Comparison of ENCODE assay signal across 12 mouse cellular contexts in the genomic region with DNA sequence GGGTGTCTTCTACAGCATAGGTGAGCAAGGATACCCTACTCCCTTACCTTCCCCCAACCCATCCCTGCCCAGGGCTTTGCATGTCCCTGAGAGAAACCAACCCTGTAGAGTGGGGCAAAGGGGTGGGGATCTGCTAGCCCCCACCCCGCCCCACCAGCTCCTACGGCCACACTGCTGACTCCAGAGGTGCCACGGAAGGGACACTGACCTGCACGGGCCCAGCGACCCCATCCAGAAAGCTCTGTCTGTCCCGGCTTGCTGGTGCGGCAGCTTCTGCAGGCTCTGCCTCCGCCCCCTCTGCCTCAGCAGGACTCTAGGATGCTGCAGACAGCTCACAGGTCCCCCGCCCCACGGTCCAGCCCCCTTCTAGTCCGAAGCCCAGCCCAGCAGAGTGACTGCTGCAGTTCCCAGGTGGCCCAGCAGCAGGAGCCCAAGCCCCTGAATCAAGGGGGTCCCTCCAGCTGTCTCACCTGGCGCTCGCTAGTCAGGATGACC. TPM values are rescaled to one million over a fixed set of nuclear protein-coding genes. Genes with fewer than 3 reads are reported as not detected.
DNase-seq lines count a peak whose midpoint lies in the region; ATAC-seq and TF ChIP-seq lines count a peak whose summit lies in the region.
"Had no signal": no experiment of that assay in that cellular context is flagged by ENCODE, and none has a peak within 500 bp of the region (broad histone marks: within the 10 kb centered on the region; RNA-seq: fewer than 3 reads in every experiment).

No protein-coding gene starts in this region.

- H3K9me3 ChIP-seq in heart, embryonic 12.5 days (replicated peaks), result no peaks in the 10 kb centered on the region
- H3K9me3 ChIP-seq in ES-E14 (ENCODE audit: control insufficient read depth, insufficient read depth, low read depth, low read length), result no peaks in the 10 kb centered on the region
- H3K9me3 ChIP-seq in forebrain, embryonic 16.5 days (ENCODE audit: control insufficient read depth, low read length), result no peaks in the 10 kb centered on the region
- H3K9me3 ChIP-seq in midbrain, embryonic 11.5 days (ENCODE audit: control insufficient read depth, low read length), result no peaks in the 10 kb centered on the region

- H3K9ac ChIP-seq in heart, embryonic 12.5 days, result no peak overlapping the region
- H3K9ac ChIP-seq in ES-E14 (ENCODE audit: insufficient read depth, low read depth, low read length, poor library complexity, severe bottlenecking), result no peak overlapping the region
- no peak overlapping the region; the same call in 1 of the 2 replicates for H3K9ac ChIP-seq in forebrain, embryonic 16.5 days (replicated peaks; ENCODE audit: low read depth, low read length)
- H3K9ac ChIP-seq in midbrain, embryonic 11.5 days (ENCODE audit: low read length), result peak overlapping the region; percentile 33

- no peak overlapping the region for H3K27ac ChIP-seq in heart, embryonic 12.5 days (ENCODE audit: poor library complexity, severe bottlenecking)
- no peak overlapping the region for H3K27ac ChIP-seq in ES-E14 (ENCODE audit: insufficient read depth, low read depth, low read length, poor library complexity, severe bottlenecking)
- no peak overlapping the region for H3K27ac ChIP-seq in forebrain, embryonic 16.5 days (ENCODE audit: low read length)
- no peak overlapping the region for H3K27ac ChIP-seq in midbrain, embryonic 11.5 days (ENCODE audit: low read depth, low read length)

- in situ Hi-C loops in ES-E14 (cut with MboI; ENCODE audit: low sequenced_read_pairs in 2 of 2, unreplicated experiment in 2 of 2), result no loop called here

- 0 out of 2 replicates have a peak, but pooled peaks cover 6% of the 10 kb centered on the region for H3K4me1 ChIP-seq in heart, embryonic 12.5 days (replicated peaks)
- peaks cover 0 to 10% of the 10 kb centered on the region in 2 experiments; a peak in 1 of 4 replicates for H3K4me1 ChIP-seq in ES-E14 (ENCODE audit: control insufficient read depth in 2 of 2, insufficient read depth in 2 of 2, low read length in 2 of 2, poor library complexity in 1 of 2)
- peaks cover 3% of the 10 kb centered on the region; the same call in 1 of the 2 replicates for H3K4me1 ChIP-seq in forebrain, embryonic 16.5 days (replicated peaks; ENCODE audit: control insufficient read depth, insufficient read depth, low read length)
- peaks cover 14% of the 10 kb centered on the region for H3K4me1 ChIP-seq in midbrain, embryonic 11.5 days (ENCODE audit: control insufficient read depth, insufficient read depth, low read length)

- peaks cover 33% of the 10 kb centered on the region for H3K27me3 ChIP-seq in heart, embryonic 12.5 days (replicated peaks)
- H3K27me3 ChIP-seq in forebrain, embryonic 16.5 days (replicated peaks; ENCODE audit: control insufficient read depth, insufficient read depth, low read length), result peaks cover 5% of the 10 kb centered on the region; the same call in 1 of the 2 replicates
- 0 out of 2 replicates have a peak, but pooled peaks cover 2% of the 10 kb centered on the region for H3K27me3 ChIP-seq in midbrain, embryonic 11.5 days (ENCODE audit: control insufficient read depth, insufficient read depth, low read length)

- 2% methylated on average over 13 of the region's 13 CpGs for whole genome bisulfite sequencing in heart, embryonic 12.5 days
- WGBS in forebrain, embryonic 16.5 days, result 2% methylated on average over 13 of the region's 13 CpGs
- WGBS in midbrain, embryonic 11.5 days, result 3% methylated on average over 13 of the region's 13 CpGs

- intact Hi-C loops in heart, postnatal 36 days (cut with DNase I), result loop anchor here (5.0 to 10.0 kb wide), 2 partner anchors 180 to 393 kb away; no protein-coding TSS in a partner anchor
- intact Hi-C loops in gastrocnemius, postnatal 14 days (cut with DNase I; ENCODE audit: low total_unique reads), result loop anchor here (5.0 to 10.0 kb wide), 2 partner anchors 73 to 190 kb away; no protein-coding TSS in a partner anchor

- H3K4me3 ChIP-seq in heart, embryonic 12.5 days, result no peak overlapping the region
- H3K4me3 ChIP-seq in ES-E14 (ENCODE audit: insufficient read depth in 1 of 2, low read depth in 1 of 2, low read length in 2 of 2, poor library complexity in 1 of 2, severe bottlenecking in 1 of 2), result peak overlapping the region in 1 of 2 experiments; percentile 39; a peak in 1 of 4 replicates
- 0 out of 2 replicates have a peak overlapping the region, but pooled peaks have one; percentile 5 for H3K4me3 ChIP-seq in forebrain, embryonic 16.5 days (replicated peaks; ENCODE audit: low read length)
- H3K4me3 ChIP-seq in midbrain, embryonic 11.5 days (ENCODE audit: low read depth, low read length), result peak overlapping the region; percentile 18; the same call in 1 of the 2 replicates

- H3K4me2 ChIP-seq in heart, embryonic 12.5 days, result peak overlapping the region; percentile 28; the same call in 1 of the 2 replicates
- H3K4me2 ChIP-seq in forebrain, embryonic 16.5 days (ENCODE audit: low read length), result peak overlapping the region; percentile 1; the same call in 1 of the 2 replicates
- peak overlapping the region; percentile 32 for H3K4me2 ChIP-seq in midbrain, embryonic 11.5 days

- DNase-seq in heart, postnatal 36 days, result no peak
- peak; percentile 71 for DNase-seq in ES-E14 (ENCODE audit: low read depth, low spot score)
- DNase-seq in midbrain, embryonic 11.5 days (ENCODE audit: low spot score, missing footprints), result peak; percentile 91
- no peak for DNase-seq in spleen, adult 18-20 months
- no peak for DNase-seq in gastrocnemius, postnatal 14 days
- no peak for DNase-seq in layer of hippocampus, postnatal 14 days (ENCODE audit: low spot score in 2 of 2)
- DNase-seq: cerebellum, adult 11 months; kidney, adult 9 months; right cerebral cortex, adult 18-20 months had no signal

- no peaks in the 10 kb centered on the region for H3K36me3 ChIP-seq in heart, embryonic 12.5 days
- H3K36me3 ChIP-seq in ES-E14 (ENCODE audit: control insufficient read depth, insufficient read depth, low read length, poor library complexity, severe bottlenecking), result no peaks in the 10 kb centered on the region
- no peaks in the 10 kb centered on the region for H3K36me3 ChIP-seq in forebrain, embryonic 16.5 days (ENCODE audit: control insufficient read depth, insufficient read depth)
- H3K36me3 ChIP-seq in midbrain, embryonic 11.5 days (ENCODE audit: control insufficient read depth, insufficient read depth, low read length), result no peaks in the 10 kb centered on the region

- peak; percentile 30; the same call in 1 of the 2 replicates for ATAC-seq in heart, embryonic 12.5 days (ENCODE audit: insufficient number of reproducible peaks, low FRiP score)
- no peak for ATAC-seq in forebrain, embryonic 16.5 days
- ATAC-seq in midbrain, embryonic 11.5 days (ENCODE audit: low FRiP score), result peak; percentile 72; the same call in 1 of the 2 replicates

TF ChIP-seq in ES-E14, 5 proteins besides CTCF, POLR2A, EP300 and RAD21:
- TF ChIP-seq HCFC1 (IDR thresholded peaks at IDR 0.05; ENCODE audit: borderline replicate concordance, insufficient read depth, low read length) (no peak), MAFK (IDR thresholded peaks at IDR 0.05; ENCODE audit: insufficient read depth, low read depth, low read length) (0 out of 2 replicates have a peak, but pooled peaks have one; percentile 11)

RNA-seq across cellular contexts. Expression of a gene that starts 2.4 kb away (rescaled TPM):
- polyA plus RNA-seq in heart, embryonic 12.5 days (2016; fragmentation: Nextera tagmentation; extraction: Ambion mirVana), result 0.20 and 0.44 TPM in 2 replicates
- under 1 TPM; 0.22 to 0.33 TPM for total RNA-seq in heart, postnatal 36 days (2021)
- total RNA-seq in ES-E14 (2012; rRNA removed), result 2.4 and 3.1 TPM in 2 replicates
- 0.11 and 0.21 TPM in 2 replicates for polyA plus RNA-seq in forebrain, embryonic 16.5 days (2015; fragmentation: Nextera tagmentation; extraction: Ambion mirVana)
- 0.29 and 0.56 TPM in 2 replicates for polyA plus RNA-seq in midbrain, embryonic 11.5 days (2014; fragmentation: Nextera tagmentation; extraction: Ambion mirVana)
- under 1 TPM; 0.49 to 0.68 TPM for total RNA-seq in gastrocnemius, postnatal 14 days (2021)
- under 1 TPM; 0.33 to 0.41 TPM for total RNA-seq in layer of hippocampus, postnatal 14 days (2021)

RNA-seq across cellular contexts. Expression of a gene that starts 27.1 kb away (rescaled TPM):
- 35.8 and 38.5 TPM in 2 replicates for polyA plus RNA-seq in heart, embryonic 12.5 days (2016; fragmentation: Nextera tagmentation; extraction: Ambion mirVana)
- total RNA-seq in heart, postnatal 36 days (2021), result 10 to 100 TPM; 80.9 to 83.5 TPM
- total RNA-seq in ES-E14 (2012; rRNA removed), result 13.4 and 15.7 TPM in 2 replicates
- polyA plus RNA-seq in forebrain, embryonic 16.5 days (2015; fragmentation: Nextera tagmentation; extraction: Ambion mirVana), result 32.4 and 42.0 TPM in 2 replicates
- polyA plus RNA-seq in midbrain, embryonic 11.5 days (2014; fragmentation: Nextera tagmentation; extraction: Ambion mirVana), result 39.6 and 41.8 TPM in 2 replicates
- total RNA-seq in gastrocnemius, postnatal 14 days (2021), result 100 to 1,000 TPM; 110 to 112 TPM
- total RNA-seq in layer of hippocampus, postnatal 14 days (2021), result 10 to 100 TPM; 34.2 to 40.9 TPM

RNA-seq across cellular contexts. Expression of a gene that starts 34.5 kb away (rescaled TPM):
- polyA plus RNA-seq in heart, embryonic 12.5 days (2016; fragmentation: Nextera tagmentation; extraction: Ambion mirVana), result 0.11 and 0.62 TPM in 2 replicates
- under 1 TPM in 1 of 2 experiments, not detected in 1; 0.14 TPM for total RNA-seq in heart, postnatal 36 days (2021)
- 0.22 and 0.26 TPM in 2 replicates for total RNA-seq in ES-E14 (2012; rRNA removed)
- 1.7 and 2.1 TPM in 2 replicates for polyA plus RNA-seq in forebrain, embryonic 16.5 days (2015; fragmentation: Nextera tagmentation; extraction: Ambion mirVana)
- 0.25 and 0.31 TPM in 2 replicates for polyA plus RNA-seq in midbrain, embryonic 11.5 days (2014; fragmentation: Nextera tagmentation; extraction: Ambion mirVana)
- not detected for total RNA-seq in gastrocnemius, postnatal 14 days (2021)
- 1 to 10 TPM; 4.0 to 4.4 TPM for total RNA-seq in layer of hippocampus, postnatal 14 days (2021)
- polyA plus RNA-seq: C2C12 had no signal

RNA-seq across cellular contexts. Expression of a gene that starts 56.6 kb away (rescaled TPM):
- 1.8 and 2.9 TPM in 2 replicates for polyA plus RNA-seq in heart, embryonic 12.5 days (2016; fragmentation: Nextera tagmentation; extraction: Ambion mirVana)
- 1 to 10 TPM; 5.1 to 6.0 TPM for total RNA-seq in heart, postnatal 36 days (2021)
- total RNA-seq in ES-E14 (2012; rRNA removed), result 0.53 and 0.85 TPM in 2 replicates
- polyA plus RNA-seq in forebrain, embryonic 16.5 days (2015; fragmentation: Nextera tagmentation; extraction: Ambion mirVana), result 0.27 TPM in 1 of 2 replicates, not detected in the other
- polyA plus RNA-seq in midbrain, embryonic 11.5 days (2014; fragmentation: Nextera tagmentation; extraction: Ambion mirVana), result 0.93 and 1.2 TPM in 2 replicates
- total RNA-seq in gastrocnemius, postnatal 14 days (2021), result 1 to 10 TPM; 1.4 to 1.9 TPM
- total RNA-seq in layer of hippocampus, postnatal 14 days (2021), result 1 to 10 TPM in 1 of 2 experiments, under 1 TPM in 1; 0.81 to 1.1 TPM

Comparison
In these comparisons a context has a peak if more than half of its experiments do, and no peak if none do; other contexts are left out.
1. DNase-seq: peak in ES-E14 (single experiment) and midbrain, embryonic 11.5 days (single experiment); none in heart, postnatal 36 days (0 of 2), spleen, adult 18-20 months (0 of 2), gastrocnemius, postnatal 14 days (single experiment) and layer of hippocampus, postnatal 14 days (0 of 2).
2. Peak in every context shown above with its lines, with median percentiles within 50 percentile points of each other: H3K4me2 ChIP-seq.